Mouse (Mus musculus) adipocyte (in vitro differentiated cells): ENCODE data around the gene Zfp523.
"Not testable (repeated sequence)": the region's sequence is repeated elsewhere in the genome, so short reads cannot be mapped to it uniquely, and the experiment has no call there.

Experiments used
- DNase-seq: peaks from one replicate; pipeline ENCODE4 v3.0.0-alpha.2; 2016; ENCODE audit warnings: low spot score

The Zfp523 gene

GRCm38 (mm10) chr17:28211921-28212341 lies 35.0 kb downstream of the Zfp523 start:
- DNase-seq, result no peak

- DNase-seq, result no peak
Observed at GRCm38 (mm10) chr17:28212391-28212790, 35.5 kb downstream of the Zfp523 start.

GRCm38 (mm10) chr17:28213236-28213635 lies 36.3 kb downstream of the Zfp523 start:
- DNase-seq, result no peak

GRCm38 (mm10) chr17:28216791-28217190 lies 39.9 kb downstream of the Zfp523 start:
- DNase-seq, result no peak

GRCm38 (mm10) chr17:28217721-28218649 lies 41.1 kb downstream of the Zfp523 start:
- no peak for DNase-seq

GRCm38 (mm10) chr17:28222463-28222862 lies 45.5 kb downstream of the Zfp523 start:
- DNase-seq, result not testable (repeated sequence)

- DNase-seq, result no peak
Observed at GRCm38 (mm10) chr17:28223561-28224391, 46.8 kb downstream of the Zfp523 start.

- no peak for DNase-seq
Observed at GRCm38 (mm10) chr17:28224615-28225014, 47.7 kb downstream of the Zfp523 start.

- DNase-seq, result peak; percentile 74
Observed at GRCm38 (mm10) chr17:28226014-28226413, 49.1 kb downstream of the Zfp523 start.

- DNase-seq, result no peak
Observed at GRCm38 (mm10) chr17:28230486-28230885, 53.6 kb downstream of the Zfp523 start.

- DNase-seq, result peak; percentile 69
Observed at GRCm38 (mm10) chr17:28231026-28231736, 54.3 kb downstream of the Zfp523 start.

GRCm38 (mm10) chr17:28232475-28233060 lies 55.6 kb downstream of the Zfp523 start, which contains the start of gene Ppard:
Gene Ppard, plus strand, starts transcription at chr17:28232700.
- DNase-seq, result peak; percentile 99

- DNase-seq, result peak; percentile 52
Observed at GRCm38 (mm10) chr17:28233091-28233731, 56.3 kb downstream of the Zfp523 start.

- peak; percentile 31 for DNase-seq
Observed at GRCm38 (mm10) chr17:28234641-28235040, 57.7 kb downstream of the Zfp523 start.

GRCm38 (mm10) chr17:28235982-28236635 lies 59.2 kb downstream of the Zfp523 start:
- DNase-seq, result peak; percentile 94

- DNase-seq, result peak; percentile 81
Observed at GRCm38 (mm10) chr17:28236636-28237015, 59.7 kb downstream of the Zfp523 start.

GRCm38 (mm10) chr17:28237362-28237761 lies 60.4 kb downstream of the Zfp523 start:
- peak; percentile 50 for DNase-seq

- no peak for DNase-seq
Observed at GRCm38 (mm10) chr17:28237874-28238273, 60.9 kb downstream of the Zfp523 start.

GRCm38 (mm10) chr17:28240846-28241245 lies 63.9 kb downstream of the Zfp523 start:
- no peak for DNase-seq

GRCm38 (mm10) chr17:28242296-28242695 lies 65.4 kb downstream of the Zfp523 start:
- DNase-seq, result no peak

GRCm38 (mm10) chr17:28244214-28244613 lies 67.3 kb downstream of the Zfp523 start:
- DNase-seq, result no peak
